Comparison of ENCODE assay signal across 1 mouse cellular context in the genomic region with DNA sequence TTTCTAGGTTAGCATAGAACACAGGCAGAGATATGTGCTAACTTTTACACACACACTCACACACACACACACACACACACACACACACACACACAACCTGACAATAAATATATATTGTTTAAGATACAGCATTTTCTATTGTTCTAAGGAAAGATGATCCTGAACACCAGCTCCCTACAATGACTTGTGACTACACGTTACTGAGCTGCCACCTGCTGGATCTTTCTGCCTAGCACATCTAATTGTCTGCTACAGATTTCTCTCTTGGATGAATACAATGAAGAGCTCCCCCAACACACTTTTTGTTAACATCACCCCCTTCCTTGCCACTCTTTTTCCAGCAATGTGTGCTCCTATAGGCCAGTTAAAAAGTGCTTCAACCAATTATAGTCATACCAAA.
A peak's percentile ranks its signal among the peaks of the same experiment; 100 is the strongest.
TF ChIP-seq lines count a peak whose summit lies in the region.

No protein-coding gene starts in this region.

TF ChIP-seq in MEL, 35 proteins besides CTCF, POLR2A, EP300 and RAD21 (continued from another document):
- TF ChIP-seq GABPA (IDR thresholded peaks at IDR 0.05; ENCODE audit: low read depth, low read length): no peak
- no peak for TF ChIP-seq MYB (IDR thresholded peaks at IDR 0.05; ENCODE audit: low read depth, low read length)
- TF ChIP-seq SMC3 (IDR thresholded peaks at IDR 0.05; ENCODE audit: low read depth, low read length): peak; percentile 84
- TF ChIP-seq ETS1 (IDR thresholded peaks at IDR 0.05; ENCODE audit: low read depth, low read length): no peak
TF ChIP-seq in MEL: peak in this region for 2.
